Mouse (Mus musculus): ENCODE data around the gene Rad9a.

GRCm38 (mm10) chr19:4190831-4191334 is 10.6 kb downstream of the Rad9a start, which contains the start of gene Tbc1d10c:
- TF ChIP-seq CTCF (IDR thresholded peaks at IDR 0.05) (no peak), EP300 (IDR thresholded peaks at IDR 0.05) (no peak)

Measured in lung, postnatal 0 days (tissue).